Mouse (Mus musculus) hindbrain, embryonic 10.5 days (tissue): ENCODE results near the gene A4galt. TPM values are rescaled to one million over a fixed set of nuclear protein-coding genes. Genes with fewer than 3 reads are reported as not detected.

Experiments
- DNase-seq: peaks from one replicate; pipeline ENCODE4 v3.0.0-alpha.2; 2017; ENCODE audit warnings: low spot score
- H3K27ac ChIP-seq: fragments of 300-500 bp; sonication (generic); 2 replicates; pipeline ENCODE4 v1.5.1; 2016; ENCODE audit warnings: mild to moderate bottlenecking, moderate library complexity
- H3K27me3 ChIP-seq: fragments of 300-500 bp; sonication (generic); 2 replicates; pipeline ENCODE4 v1.6.1; 2016; ENCODE audit warnings: mild to moderate bottlenecking; ENCODE audit not compliant: poor library complexity, insufficient read depth, severe bottlenecking
- H3K36me3 ChIP-seq: fragments of 300-500 bp; sonication (generic); 2 replicates; pipeline ENCODE4 v1.6.1; 2016; ENCODE audit warnings: mild to moderate bottlenecking, moderate library complexity
- H3K4me1 ChIP-seq: fragments of 300-500 bp; sonication (generic); replicated peaks from 2 replicates; pipeline ENCODE4 v1.6.1; 2016; ENCODE audit warnings: mild to moderate bottlenecking
- H3K4me3 ChIP-seq: fragments of 300-500 bp; sonication (generic); 2 replicates; pipeline ENCODE4 v1.5.1; 2016; ENCODE audit warnings: mild to moderate bottlenecking, moderate library complexity
- H3K9me3 ChIP-seq: fragments of 300-500 bp; sonication (generic); 2 replicates; pipeline ENCODE4 v1.6.1; 2016; ENCODE audit warnings: mild to moderate bottlenecking, moderate library complexity
- WGBS: fragments of 180-500 bp; shearing (Covaris S2); methylation state at CpG from one replicate; pipeline ENCODE4 v1.1.7; 2016; 5-methylcytosine and 5-hydroxymethylcytosine counted together
- polyA plus RNA-seq: library from polyadenylated mRNA; unstranded; fragments of >200 nt; fragmentation: Nextera tagmentation; extraction: Ambion mirVana; gene quantifications from 2 replicates; pipeline ENCODE4 v1.2.1, GENCODE M21; 2016

A4galt gene
- 1.2 and 1.5 TPM in 2 replicates for polyA plus RNA-seq

DNA sequence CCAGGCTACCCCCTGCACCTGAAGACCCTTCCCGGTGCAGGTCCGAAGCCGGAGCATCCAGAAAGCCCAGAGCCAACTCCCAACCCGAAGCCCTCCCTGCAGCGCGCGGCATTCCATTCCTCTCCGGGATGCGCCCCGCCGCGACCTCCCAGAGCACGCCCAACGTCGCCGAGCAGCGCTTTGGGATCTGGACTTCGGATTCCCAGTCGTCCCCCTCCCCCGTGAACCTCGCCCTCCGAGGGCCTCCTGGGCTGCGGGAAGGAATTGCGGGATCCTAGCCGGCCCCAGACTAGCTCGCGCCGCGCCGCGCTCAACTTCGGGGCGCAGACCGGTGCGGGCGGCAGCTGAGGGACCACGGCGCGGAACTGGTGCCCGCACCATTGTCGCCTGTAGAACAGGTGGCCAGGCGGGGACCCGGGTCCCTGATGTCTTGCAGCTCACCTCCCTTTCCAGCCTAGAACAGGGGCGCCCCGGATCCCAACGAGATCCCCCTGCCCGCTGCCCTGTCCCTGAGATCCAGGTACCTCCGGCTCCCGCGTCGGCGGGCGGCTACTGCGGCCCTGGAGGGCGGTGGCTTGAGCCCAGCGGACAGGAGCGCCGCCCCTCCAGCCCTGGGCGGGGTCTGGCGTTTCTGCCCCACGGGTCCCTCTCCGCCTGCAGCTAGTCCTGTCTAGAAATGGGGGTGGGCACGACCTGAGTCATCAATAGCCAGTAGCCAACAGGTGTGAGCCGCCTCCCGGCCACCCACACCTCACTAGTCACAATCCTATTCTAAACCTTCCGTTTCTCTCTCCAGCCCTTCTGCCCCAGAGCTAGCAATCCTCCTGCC is at the start of gene A4galt:
TSS of gene A4galt (minus strand) at position 599 of the 829 bp plus-strand sequence.
- 2% methylated on average over 66 of the region's 66 CpGs for WGBS
- no peaks in the 10 kb centered on the region for H3K36me3 ChIP-seq
- peak; percentile 55 for DNase-seq
- peaks cover 17% of the 10 kb centered on the region for H3K4me1 ChIP-seq
- peak within 1 kb of the TSS; percentile 62 for H3K4me3 ChIP-seq
- peak within 1 kb of the TSS; percentile 74; the same call in 1 of the 2 replicates for H3K27ac ChIP-seq
- peaks cover 52% of the 10 kb centered on the region for H3K27me3 ChIP-seq
- no peaks in the 10 kb centered on the region for H3K9me3 ChIP-seq

DNA sequence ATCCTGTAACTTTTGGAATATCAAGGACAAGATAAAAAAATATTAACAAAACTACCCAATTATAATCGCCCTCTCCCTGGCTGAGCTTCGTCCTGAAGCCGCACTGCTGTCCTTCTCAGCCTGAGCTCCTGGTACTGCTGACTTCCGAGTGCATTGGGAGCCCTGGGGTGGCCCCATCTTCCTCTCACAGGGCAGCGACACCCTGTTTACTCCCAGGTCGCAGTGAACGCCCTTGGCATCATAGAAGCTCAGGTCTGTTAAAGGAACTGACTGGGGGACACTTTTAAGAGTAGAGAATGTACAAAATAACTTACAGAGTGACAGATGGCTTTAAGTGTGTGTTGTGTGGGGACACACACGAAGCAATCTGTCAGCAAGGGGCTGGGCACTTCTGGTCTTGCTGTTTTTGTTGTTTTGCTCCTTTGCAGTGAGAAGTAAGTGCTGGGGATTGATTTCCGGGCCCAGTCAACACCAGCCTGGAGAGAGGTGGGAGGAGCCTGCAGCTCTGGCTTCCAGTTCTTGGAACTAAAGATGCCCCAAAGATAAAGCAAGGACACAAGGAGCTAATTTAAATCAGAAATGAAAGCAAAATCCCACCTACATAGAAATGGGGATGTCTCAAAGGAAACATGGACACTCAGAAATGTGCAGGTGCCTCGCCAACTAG is 48.5 kb upstream of the A4galt start:
- no peak for DNase-seq
- Histone ChIP-seq H3K36me3 (peaks cover 5% of the 10 kb centered on the region), H3K9me3 (no peaks in the 10 kb centered on the region), H3K4me1 (peaks cover 38% of the 10 kb centered on the region), H3K4me3 (no peak overlapping the region), H3K27me3 (no peaks in the 10 kb centered on the region), H3K27ac (no peak overlapping the region)
- 52% methylated on average over 10 of the region's 10 CpGs for WGBS

DNA sequence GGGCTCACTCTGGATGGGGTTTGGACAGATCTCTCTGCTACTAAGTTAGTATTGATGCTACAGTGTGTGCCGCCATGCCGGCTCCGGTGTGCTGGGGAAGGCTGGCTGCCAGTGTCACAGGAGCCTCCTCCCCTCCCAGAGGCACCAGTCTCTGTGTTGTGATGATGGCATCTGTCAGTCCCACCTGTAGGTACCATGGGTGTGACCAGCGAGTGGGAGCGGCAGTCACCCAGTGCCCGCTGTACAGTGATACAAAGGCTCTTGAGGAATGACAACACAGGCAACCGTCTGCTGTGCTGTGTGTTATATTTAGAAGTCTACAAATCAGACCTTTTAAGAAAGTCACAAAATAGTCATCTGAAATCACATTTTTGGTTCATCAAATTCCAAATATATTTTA is 47.9 kb upstream of the A4galt start:
- WGBS, result 87% methylated on average over 7 of the region's 7 CpGs
- Histone ChIP-seq H3K4me3 (no peak overlapping the region), H3K27me3 (no peaks in the 10 kb centered on the region), H3K27ac (no peak overlapping the region), H3K9me3 (no peaks in the 10 kb centered on the region), H3K36me3 (peaks cover 5% of the 10 kb centered on the region), H3K4me1 (peaks cover 32% of the 10 kb centered on the region)
- no peak for DNase-seq

DNA sequence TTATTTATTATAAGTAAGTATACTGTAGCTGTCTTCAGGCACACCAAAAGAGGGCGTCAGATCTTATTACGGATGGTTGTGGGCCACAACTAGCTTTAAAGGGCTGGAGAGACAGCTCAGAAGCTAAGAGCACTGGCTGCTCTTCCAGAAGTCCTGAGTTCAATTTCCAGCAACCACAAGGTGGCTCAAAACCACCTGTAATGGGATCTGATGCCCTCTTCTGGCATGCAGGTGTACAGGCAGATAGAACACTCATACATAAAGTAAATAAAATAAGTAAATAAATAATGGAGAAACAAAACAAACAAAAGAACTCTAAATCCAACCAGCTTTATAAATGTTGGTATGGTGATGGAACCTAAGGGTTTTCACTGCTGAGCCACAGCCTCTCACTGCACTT is 47.2 kb upstream of the A4galt start:
- Histone ChIP-seq H3K27me3 (no peaks in the 10 kb centered on the region), H3K4me3 (no peak overlapping the region), H3K9me3 (no peaks in the 10 kb centered on the region), H3K27ac (no peak overlapping the region), H3K36me3 (peaks cover 5% of the 10 kb centered on the region), H3K4me1 (peaks cover 27% of the 10 kb centered on the region)
- no peak for DNase-seq
- 84% methylated on average over 2 of the region's 2 CpGs for WGBS

DNA sequence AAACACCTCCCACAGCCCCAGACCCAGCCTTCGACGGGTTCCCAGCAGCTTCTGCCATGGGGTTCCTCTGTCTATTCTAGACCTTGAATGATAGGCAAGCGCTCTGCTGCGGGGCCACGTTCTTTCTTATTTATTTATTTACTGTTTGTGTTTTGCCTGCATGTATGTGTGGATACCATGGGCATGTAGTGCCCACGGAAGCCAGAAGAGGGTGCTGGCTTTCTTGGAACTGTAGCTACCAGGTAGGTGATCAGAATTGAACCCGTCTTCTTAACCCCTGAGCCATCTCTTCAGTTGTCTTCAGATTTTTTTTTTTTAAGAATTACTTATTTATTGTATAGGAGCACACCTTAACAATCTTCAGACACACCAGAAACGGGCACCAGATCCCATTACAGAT is 46.7 kb upstream of the A4galt start:
- DNase-seq, result no peak
- no peak overlapping the region for H3K4me3 ChIP-seq
- no peaks in the 10 kb centered on the region for H3K27me3 ChIP-seq
- no peak overlapping the region for H3K27ac ChIP-seq
- WGBS, result 82% methylated on average over 8 of the region's 8 CpGs
- H3K9me3 ChIP-seq, result no peaks in the 10 kb centered on the region
- H3K36me3 ChIP-seq, result peaks cover 5% of the 10 kb centered on the region
- H3K4me1 ChIP-seq, result peaks cover 27% of the 10 kb centered on the region

DNA sequence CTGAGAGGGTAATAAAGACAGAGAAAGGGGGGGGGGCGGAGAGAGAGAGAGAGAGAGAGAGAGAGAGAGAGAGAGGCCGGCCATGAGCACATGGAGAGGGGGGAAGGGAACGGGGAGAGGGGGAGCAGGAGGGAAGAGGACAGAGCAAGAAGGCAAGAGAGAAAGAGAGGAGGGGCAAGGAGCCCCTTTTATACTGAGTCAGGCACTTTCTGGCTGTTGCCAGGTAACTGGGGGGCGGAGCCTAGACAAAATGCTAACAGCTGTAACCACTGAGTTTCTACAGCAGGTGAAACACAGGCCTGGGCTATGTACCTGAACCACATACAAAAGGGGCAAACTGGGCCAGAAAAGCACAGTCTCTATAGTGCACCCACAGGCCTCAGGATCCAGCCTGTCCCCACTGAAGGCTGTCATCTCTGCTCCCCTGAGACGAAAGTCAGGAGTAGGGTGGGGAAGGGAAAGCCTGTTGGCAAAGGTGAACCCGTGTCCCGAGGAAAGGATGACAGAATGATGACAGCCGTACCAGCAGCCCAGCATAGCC is 45.3 kb upstream of the A4galt start:
- no peaks in the 10 kb centered on the region for H3K9me3 ChIP-seq
- no peaks in the 10 kb centered on the region for H3K27me3 ChIP-seq
- 63% methylated on average over 8 of the region's 8 CpGs for WGBS
- no peak overlapping the region for H3K4me3 ChIP-seq
- DNase-seq, result peak; percentile 17
- H3K27ac ChIP-seq, result peak overlapping the region; percentile 35
- peaks cover 36% of the 10 kb centered on the region for H3K4me1 ChIP-seq
- H3K36me3 ChIP-seq, result peaks cover 5% of the 10 kb centered on the region

DNA sequence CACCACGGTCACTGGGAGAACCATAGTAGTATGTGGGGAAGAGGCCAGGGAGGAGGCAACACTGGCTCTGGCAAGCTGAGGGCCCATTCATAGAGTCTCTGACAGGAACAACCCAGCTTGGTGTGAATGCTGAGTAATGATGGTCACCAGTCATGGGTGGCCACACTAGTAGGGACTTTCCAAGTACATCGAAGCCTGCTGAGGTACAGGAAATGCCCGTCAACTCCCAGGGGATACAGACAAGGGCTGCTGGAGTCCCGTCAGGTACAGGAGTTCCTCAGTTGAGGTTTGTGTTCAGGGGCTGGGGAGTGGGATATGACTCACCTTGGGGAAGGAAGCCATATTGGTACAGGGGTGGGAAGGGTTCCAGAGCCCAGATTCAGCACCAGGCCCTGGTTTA is 44.5 kb upstream of the A4galt start:
- no peaks in the 10 kb centered on the region for H3K9me3 ChIP-seq
- DNase-seq, result no peak
- peaks cover 36% of the 10 kb centered on the region for H3K4me1 ChIP-seq
- H3K27me3 ChIP-seq, result no peaks in the 10 kb centered on the region
- no peak overlapping the region for H3K4me3 ChIP-seq
- peaks cover 5% of the 10 kb centered on the region for H3K36me3 ChIP-seq
- H3K27ac ChIP-seq, result peak overlapping the region; percentile 35; the same call in 1 of the 2 replicates
- WGBS, result 91% methylated on average over 4 of the region's 4 CpGs

DNA sequence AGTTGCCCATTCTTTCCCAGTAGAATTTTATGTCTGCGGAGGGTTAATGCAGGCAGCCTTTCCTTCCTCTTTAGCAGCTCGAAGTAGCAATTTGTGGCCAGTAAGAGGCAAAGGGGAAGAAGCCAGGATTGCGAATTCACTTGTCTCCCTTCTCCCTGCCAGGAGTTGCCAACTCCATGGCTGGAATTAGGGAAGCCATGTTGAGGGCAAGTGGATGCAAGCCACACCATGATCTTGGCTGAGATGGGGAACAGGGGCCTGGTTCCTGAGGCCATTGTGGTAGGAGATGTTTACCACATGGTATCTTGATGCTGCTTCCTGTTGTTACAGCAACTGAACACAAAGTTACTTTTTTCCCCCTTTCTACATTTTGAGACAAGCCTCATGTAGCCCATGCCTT is 43.4 kb upstream of the A4galt start:
- H3K27ac ChIP-seq, result no peak overlapping the region
- H3K4me3 ChIP-seq, result no peak overlapping the region
- H3K36me3 ChIP-seq, result peaks cover 5% of the 10 kb centered on the region
- peaks cover 35% of the 10 kb centered on the region for H3K4me1 ChIP-seq
- no peaks in the 10 kb centered on the region for H3K27me3 ChIP-seq
- WGBS, result 89% methylated on average over 3 of the region's 3 CpGs
- DNase-seq, result no peak
- H3K9me3 ChIP-seq, result no peaks in the 10 kb centered on the region

DNA sequence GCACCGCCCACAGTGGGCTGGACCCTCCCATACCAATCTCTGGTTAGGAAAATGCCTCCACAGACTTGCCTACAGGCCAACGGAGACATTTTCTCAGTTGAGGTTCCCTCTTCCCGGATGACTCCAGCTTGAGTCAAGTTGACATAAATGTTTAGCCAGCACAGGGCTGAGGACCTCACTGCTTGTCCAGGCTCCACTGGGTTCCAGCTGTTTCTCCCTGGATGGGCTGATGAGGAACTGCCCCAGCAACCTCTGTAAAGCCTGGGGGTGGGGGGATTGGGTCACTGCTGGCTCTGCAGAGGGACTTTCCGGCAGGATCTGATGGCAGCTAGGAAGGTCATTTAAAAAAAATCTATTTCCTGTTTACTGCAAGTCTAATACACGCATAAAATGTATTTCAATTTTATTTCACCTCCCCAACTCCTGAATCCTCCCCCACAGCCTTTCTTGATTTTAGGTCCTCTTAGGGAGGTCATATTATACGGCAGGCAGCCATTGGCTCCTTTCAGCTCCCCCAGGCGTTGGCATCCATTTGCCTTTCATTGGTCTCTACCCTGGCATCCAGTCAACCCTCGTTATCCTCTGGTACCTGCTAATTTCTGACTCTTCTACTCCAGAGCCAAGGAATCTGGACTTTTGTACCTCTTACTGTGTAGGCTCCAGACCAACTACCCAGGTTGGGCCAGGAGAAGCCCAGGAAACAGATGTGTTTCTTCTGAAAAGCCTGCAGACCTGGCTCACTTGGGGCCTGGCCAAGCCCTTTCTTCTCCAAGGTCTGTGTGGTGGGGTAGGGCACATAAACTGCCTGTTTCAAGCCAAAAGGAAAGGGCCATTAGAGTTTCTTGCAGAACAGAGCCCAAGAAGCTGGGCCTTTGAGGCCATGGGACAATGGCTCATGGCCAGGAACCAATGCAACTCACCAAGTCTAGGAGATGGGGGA is 42.4 kb upstream of the A4galt start:
- DNase-seq, result no peak
- Histone ChIP-seq H3K4me1 (peaks cover 35% of the 10 kb centered on the region), H3K27me3 (no peaks in the 10 kb centered on the region), H3K27ac (no peak overlapping the region), H3K9me3 (no peaks in the 10 kb centered on the region), H3K36me3 (peaks cover 5% of the 10 kb centered on the region), H3K4me3 (no peak overlapping the region)
- WGBS, result 92% methylated on average over 8 of the region's 8 CpGs

DNA sequence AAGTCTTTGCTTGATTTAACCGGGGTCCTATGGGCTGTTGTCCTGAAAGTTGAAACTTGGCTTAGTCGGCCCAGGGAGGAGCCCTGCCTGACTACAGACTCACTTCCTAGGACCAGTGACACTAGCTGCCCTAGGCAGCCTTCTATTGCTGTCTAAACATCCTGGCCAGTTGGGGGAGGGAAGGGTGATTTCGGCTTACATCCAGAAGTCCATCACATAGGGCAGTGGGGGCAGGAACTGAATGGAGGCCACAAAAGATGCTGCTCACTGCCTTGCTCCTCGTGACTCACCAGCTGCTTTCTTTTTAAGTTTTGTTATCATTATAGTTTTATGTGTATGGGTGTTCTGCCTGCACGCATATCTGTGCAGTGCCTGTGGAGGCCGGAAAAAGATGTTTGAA is 41.6 kb upstream of the A4galt start:
- H3K9me3 ChIP-seq, result no peaks in the 10 kb centered on the region
- no peak overlapping the region for H3K4me3 ChIP-seq
- WGBS, result 79% methylated on average over 6 of the region's 6 CpGs
- H3K4me1 ChIP-seq, result peaks cover 35% of the 10 kb centered on the region
- H3K27ac ChIP-seq, result 0 out of 2 replicates have a peak overlapping the region, but pooled peaks have one; percentile 8
- peaks cover 4% of the 10 kb centered on the region; the same call in 1 of the 2 replicates for H3K36me3 ChIP-seq
- no peaks in the 10 kb centered on the region for H3K27me3 ChIP-seq
- no peak for DNase-seq

DNA sequence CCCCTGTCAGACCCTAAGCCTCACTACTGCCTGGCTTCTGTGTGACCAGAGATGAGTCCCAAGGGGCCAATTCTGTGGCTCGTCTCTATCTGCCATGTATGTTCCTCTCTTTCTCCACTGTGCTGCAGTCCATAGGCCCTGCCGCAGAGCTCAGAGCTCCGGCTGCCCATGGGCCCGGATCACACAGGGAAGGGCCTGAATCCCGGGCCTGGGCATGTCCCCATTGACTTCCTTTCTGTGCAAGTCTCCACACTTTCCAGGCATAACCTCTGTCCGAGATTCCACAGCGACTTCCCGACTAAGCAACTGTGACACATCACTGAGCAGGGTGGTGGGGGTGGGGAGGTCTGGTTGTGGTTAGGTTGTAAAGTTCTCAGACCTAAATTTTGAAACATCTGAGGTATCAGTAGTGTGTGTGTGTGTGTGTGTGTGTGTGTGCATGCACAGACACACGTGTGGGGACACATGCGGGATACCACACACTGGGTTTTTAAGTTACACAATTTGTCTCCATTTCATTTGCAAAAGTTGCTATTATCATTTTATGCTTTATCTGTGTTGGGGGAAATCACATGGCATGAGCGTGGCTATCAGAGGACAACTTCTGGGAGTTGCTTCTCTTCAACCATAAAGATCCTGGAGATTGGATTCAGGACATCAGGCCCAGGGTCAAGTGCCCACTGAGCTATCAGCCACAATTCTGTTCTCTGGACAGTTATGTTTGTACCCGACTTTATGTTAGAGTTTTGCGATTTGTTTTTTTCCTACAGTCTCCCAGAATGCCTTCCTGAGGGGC is 40.9 kb upstream of the A4galt start:
- Histone ChIP-seq H3K4me3 (no peak overlapping the region), H3K4me1 (peaks cover 32% of the 10 kb centered on the region), H3K36me3 (no peaks in the 10 kb centered on the region), H3K27me3 (no peaks in the 10 kb centered on the region), H3K27ac (peak overlapping the region; percentile 35; the same call in 1 of the 2 replicates), H3K9me3 (no peaks in the 10 kb centered on the region)
- WGBS, result 86% methylated on average over 13 of the region's 13 CpGs
- no peak for DNase-seq
